Mouse (Mus musculus) liver, adult 2 months (tissue): ENCODE measurements around the gene Rnf26.

ENCODE experiments used
- CTCF ChIP-seq: fragments of 200-500 bp; IDR thresholded peaks from 2 replicates; pipeline ENCODE4 v1.5.1; 2011; ENCODE audit warnings: low read depth, low read length, control low read depth
- POLR2A ChIP-seq: fragments of 200-500 bp; IDR thresholded peaks from 2 replicates; pipeline ENCODE4 v1.6.1; 2011; ENCODE audit warnings: low read length, control low read depth; ENCODE audit not compliant: insufficient read depth; ENCODE audit errors: extremely low read depth

GRCm38 (mm10) chr9:44141951-44142350 lies 28.6 kb upstream of the Rnf26 start:
- no peak for TF ChIP-seq CTCF
- no peak for TF ChIP-seq POLR2A
